Mouse (Mus musculus): ENCODE data around the gene Ppp1r13b.

Gene Ppp1r13b

DNA sequence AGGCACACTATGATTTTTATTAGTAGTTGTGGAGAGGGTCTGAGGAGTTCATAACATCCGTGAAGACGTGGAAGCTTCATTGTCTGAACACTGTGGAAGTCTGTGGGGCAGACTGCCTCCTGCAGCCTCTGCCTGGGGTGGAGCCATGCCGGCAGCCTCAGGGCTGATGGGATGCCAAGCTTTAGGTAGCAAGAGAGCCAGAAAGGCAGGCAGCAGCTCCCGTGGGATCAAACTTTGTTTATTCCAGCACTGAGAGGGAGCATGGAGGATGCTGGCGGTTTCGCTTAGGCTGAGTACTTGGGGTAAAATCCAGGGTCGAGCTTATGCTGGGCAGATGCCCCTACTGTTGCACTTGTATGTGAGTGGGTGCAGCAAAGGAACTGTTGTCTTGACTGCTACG lies 110.7 kb downstream of the Ppp1r13b start:
- no peak for DNase-seq (ENCODE audit: extremely low read depth, insufficient read length, low spot score)

DNA sequence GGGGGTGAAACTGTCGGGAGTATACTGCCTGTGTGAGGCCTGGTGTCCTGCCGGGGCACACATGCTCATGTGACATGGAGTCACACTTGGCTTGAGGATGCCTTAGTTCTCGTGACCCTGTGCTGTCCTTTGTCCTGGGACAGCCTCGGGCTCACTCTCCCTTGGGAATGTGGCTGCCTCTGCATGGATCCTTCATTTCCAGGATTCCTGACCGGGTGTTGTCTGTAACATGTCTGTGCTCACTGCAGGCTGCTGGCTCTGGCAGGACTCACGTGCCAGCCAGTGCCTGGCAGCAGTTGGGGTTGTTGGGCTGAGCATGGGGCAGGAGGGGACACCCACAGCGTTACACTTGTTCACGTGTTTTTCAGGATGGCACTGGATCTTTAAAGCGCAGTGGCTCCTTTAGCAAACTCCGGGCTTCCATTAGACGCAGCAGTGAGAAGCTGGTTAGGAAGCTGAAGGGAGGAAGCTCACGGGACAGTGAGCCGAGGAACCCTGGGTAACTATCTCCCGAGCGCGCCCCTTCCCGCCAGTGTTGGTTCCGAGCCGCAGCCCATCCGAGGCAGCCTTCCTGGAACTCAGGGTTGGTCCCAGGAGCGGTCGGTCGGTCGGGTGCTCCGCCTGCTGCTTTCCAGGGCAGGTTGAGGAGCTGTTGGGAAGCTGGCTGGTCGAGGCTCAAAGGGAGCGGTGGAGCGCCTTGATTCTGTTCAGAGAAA lies 112.6 kb downstream of the Ppp1r13b start:
- DNase-seq (ENCODE audit: extremely low read depth, insufficient read length, low spot score) = no peak

DNA sequence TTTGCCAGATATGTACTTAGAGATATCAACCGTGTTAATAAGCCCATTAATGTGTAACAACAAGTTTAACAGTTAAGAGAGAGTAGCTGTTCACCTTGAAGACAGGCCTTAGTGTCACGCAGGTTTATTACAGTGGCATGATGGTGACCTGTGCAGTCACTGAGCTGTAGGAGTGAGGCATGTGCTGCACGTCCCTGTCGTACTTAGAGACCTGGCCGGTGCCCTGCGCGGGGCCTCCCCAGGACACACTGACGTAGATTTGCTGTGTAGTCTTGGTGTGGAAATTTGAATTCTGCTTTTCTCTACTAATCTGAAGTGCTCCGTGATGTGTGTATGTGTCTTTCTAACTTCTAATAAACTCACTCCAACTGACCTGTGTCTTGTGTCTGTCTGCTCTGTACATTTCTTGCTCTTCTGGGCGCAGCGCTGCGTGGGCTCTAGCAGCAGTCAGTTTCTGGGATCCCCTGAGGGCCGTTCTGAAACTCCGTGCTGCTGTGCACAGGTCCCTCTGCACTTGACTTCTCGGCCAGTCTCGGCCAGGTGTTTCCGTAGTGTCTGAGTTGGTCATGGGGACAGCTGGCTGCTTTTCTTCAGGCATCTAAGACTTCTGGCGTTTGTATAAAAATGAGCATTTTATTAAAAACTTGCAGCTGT lies 113.3 kb downstream of the Ppp1r13b start:
- DNase-seq (ENCODE audit: extremely low read depth, insufficient read length, low spot score) = no peak

DNA sequence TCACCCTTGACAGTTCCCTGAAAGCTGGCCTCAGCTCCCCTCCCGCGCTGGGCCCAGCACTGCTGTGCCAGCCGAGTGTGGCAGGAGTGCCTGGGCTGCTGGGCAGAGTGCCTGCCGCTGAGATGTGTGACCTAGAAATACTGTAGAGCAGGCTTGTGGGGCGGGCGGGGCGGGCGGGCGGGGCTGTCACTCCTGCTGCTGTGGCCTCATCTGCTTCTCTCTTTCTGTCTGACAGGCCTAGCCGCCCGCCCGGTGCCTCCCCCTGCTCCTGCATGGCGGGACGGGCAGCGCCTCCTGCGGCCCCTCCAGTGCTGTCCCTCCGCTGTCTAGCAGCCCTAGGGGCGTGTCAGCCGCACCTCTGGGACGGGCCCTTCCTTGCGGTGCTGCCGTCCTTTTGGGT lies 113.8 kb downstream of the Ppp1r13b start:
- no peak for DNase-seq (ENCODE audit: extremely low read depth, insufficient read length, low spot score)

DNA sequence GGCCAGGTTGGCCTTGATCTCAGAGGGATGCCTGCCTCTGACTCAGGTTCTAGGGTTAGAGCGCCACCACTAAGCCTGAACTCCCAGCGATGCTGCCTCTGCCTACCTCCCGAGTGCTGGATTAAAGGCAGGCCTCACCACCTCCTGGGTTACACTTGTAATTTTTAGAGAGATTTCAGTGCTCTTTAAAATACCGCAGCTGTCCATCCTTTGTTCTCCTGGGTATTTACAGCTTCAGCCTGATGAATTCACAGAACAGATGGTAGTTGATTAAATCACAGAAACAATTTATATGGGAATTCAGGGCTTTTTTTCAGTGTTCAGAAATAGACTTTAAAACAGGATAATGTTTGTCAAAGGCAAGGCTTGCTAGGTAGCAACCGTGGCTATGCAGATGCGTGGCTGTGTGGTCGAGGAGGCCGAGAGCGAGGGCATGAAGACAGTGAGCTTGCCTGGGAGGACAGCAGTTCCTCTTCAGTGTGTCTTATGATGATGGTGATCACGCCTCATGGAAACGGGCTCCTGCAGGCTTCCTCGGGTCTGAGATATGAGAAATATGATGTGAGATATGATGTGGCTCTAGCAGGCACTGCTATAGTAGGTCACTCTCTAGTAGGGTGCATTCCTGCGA lies 116.3 kb downstream of the Ppp1r13b start:
- DNase-seq (ENCODE audit: extremely low read depth, insufficient read length, low spot score) = no peak

DNA sequence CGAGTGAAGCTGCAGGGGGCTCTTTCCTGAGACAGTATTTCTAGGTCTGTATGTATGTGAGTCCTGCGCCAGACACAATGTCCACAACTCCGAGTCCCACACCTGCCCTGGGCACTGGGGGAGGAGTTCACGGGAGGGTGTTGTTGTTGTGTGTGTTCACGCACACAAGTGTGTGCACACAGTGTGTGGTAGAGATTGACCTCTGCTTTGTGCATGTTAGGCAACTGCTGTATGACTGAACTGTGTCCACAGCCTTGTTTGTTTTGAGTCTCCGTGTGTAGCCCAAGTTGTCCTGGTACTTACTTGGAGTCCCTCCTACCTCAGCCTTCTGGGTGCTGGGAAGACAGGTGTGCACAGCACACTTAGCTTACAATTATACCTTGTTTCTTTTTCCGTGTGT lies 117.3 kb downstream of the Ppp1r13b start:
- no peak for DNase-seq (ENCODE audit: extremely low read depth, insufficient read length, low spot score)

DNA sequence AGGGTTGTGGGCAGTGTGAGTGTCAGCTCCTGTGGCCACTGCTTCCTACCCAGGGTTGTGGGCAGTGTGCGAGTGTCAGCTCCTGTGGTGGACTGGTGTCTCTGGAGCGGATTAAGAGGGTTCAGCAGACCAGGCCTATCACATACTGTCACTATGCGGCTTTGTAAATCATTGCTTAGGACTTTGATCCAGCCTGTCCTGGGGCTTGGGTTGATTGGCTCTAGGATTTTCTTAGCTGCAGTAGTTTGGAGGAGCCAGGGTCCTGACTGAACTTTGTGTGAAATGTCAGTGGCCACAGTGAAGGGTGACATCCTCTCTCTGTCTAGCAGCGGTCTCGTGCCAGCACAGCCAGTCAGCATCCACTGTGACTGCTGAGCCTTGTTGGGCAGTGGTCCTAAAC lies 117.8 kb downstream of the Ppp1r13b start:
- DNase-seq (ENCODE audit: extremely low read depth, insufficient read length, low spot score) = no peak

DNA sequence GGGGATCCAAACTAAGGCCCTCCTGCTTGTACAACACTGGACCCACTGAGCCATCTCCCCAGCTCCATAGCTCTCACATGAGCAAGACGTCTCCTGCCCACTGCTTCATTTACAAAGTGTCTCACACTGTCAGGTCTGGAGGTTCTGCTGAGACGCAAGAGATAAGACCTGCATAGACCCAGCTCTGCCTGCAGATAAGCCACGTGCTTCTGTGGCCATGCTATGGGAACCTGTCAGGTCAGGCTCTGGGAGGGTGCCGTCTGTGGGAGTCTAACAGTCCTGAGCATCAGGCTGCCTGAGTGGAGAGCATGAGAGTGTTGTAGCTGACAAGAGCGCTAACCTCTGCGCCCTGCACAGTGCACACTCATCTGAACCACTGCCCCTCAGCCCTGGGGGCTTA lies 120.9 kb downstream of the Ppp1r13b start:
- no peak for DNase-seq (ENCODE audit: extremely low read depth, insufficient read length, low spot score)

DNA sequence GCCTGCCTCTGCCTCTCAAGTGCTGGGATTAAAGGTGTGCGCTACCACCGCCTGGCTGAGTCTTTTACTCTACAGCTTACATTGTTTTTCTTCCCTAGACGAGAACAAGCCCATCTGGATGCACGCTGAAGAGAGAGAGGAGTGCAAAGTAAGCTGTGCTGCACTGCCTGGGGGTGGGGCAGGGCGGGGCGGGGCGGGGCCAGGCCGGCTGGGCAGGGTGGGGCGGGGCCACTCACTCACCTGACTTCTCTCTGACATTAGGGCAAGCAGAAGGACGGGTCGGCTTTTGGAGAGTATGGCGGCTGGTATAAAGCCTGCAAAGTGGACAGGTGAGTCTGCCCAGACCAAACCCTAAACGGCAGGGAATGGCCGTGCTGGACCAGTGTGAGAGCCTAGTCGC lies 122.7 kb downstream of the Ppp1r13b start:
- no peak for DNase-seq (ENCODE audit: extremely low read depth, insufficient read length, low spot score)

DNA sequence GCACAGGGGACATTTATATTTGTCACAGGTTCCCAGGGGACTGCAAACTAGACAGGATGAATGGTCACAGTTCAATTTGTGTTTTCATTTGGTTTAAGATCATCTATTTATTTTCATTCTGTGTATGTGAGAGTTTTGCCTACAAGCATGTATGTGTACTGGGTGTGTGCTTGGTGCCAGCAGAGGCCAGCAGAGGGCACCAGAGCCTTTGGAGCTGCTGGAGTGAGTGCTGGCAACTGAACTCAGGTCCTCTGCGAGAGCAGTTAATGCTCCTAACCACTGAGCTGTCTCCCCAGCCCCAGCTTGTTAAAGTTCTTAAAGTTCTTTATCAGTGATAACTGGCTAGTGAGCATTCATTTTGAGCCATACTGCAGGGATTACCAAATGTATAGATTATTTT lies 128.4 kb downstream of the Ppp1r13b start:
- DNase-seq (ENCODE audit: extremely low read depth, insufficient read length, low spot score) = no peak

Data from 3134 (cell line).